Mouse (Mus musculus): ENCODE measurements around the gene Smok3a.
"Not testable (repeated sequence)": the region's sequence is repeated elsewhere in the genome, so short reads cannot be mapped to it uniquely, and the experiment has no call there.

Gene Smok3a

DNA sequence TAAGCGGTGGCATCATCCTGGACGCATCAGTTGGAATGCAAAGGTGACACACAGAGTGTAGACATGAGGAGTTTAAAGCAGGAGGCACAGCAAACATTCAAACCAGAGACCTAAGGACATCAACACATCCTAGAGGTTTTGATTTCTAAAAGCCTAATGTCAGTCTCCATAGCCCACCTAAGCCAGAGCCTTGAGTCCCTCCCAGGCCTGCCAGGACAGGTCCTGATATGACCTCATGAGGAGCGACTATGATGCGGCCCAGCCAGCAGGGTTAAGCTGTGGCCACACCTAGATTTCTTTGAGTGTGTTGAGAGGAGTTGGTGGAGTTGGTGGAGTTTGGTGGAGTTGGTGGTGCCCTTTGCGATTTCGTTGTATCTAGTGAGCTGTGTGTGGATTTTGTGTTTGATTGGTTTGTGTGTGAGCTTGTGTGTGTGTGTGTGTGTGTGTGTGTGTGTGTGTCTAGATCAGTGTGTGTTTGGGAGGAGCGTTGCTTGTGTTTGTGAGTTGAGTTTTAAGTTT, at the start of gene Smok3a, which contains the start of gene Smok3b:
TSS of gene Smok3a (plus strand) at position 301 of the 519 bp plus-strand sequence.
TSS of gene Smok3b (plus strand) at position 469 of the 519 bp plus-strand sequence.
- not testable (repeated sequence) for DNase-seq (ENCODE audit: low spot score)

DNA sequence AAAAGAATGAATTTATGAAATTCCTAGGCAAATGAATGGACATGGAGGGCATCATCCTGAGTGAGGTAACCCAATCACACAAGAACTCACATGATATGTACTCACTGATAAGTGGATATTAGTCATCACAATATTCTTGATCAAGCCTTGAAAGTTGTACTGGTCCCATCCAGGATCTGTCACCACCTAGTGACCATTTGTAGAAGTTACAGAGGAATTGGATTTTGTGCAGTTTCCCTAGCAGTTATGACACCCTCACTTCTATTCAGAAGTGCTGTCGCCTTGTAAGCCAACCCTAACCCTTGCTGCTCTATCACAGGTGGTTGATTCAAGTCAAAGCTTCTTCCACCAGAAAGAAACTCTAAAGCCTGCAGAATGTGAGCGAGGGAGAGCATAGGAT, 47.9 kb upstream of the Smok3a start:
- no peak for DNase-seq (ENCODE audit: low spot score)

- no peak for DNase-seq (ENCODE audit: low spot score)
These were observed 47.3 kb upstream of the Smok3a start for GRCm38 (mm10) chr5:137973738-137974137.

GRCm38 (mm10) chr5:137974724-137975123, 46.3 kb upstream of the Smok3a start:
- DNase-seq (ENCODE audit: low spot score) = no peak

DNA sequence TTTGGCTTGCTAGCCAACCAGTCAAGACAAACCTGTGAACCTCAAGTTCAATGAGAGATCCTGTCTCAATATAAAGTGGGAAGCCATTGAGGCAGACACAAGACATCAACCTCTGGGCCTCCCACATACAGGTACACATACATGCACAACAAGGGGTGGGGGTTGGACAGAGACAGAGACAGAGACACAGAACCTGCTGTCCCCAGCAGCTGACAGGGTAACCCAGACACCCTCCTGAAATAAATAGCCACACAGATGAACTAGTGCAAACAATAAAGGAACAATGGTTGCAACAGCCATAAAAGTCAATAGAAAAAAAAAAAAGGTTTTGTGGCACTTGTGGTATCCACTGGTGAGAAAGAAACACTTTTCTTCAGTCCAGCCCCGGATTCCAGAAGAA, 45.6 kb upstream of the Smok3a start:
- no peak for DNase-seq (ENCODE audit: low spot score)

- no peak for DNase-seq (ENCODE audit: low spot score)
These were observed 43.8 kb upstream of the Smok3a start for GRCm38 (mm10) chr5:137977291-137977690.

- no peak for DNase-seq (ENCODE audit: low spot score)
These were observed 42.0 kb upstream of the Smok3a start for GRCm38 (mm10) chr5:137979081-137979480.

GRCm38 (mm10) chr5:137981300-137981699, 39.8 kb upstream of the Smok3a start, which contains the start of gene Azgp1:
Gene Azgp1, plus strand, starts transcription at chr5:137981520.
- DNase-seq (ENCODE audit: low spot score) = no peak

- DNase-seq (ENCODE audit: low spot score) = no peak
These were observed 34.7 kb upstream of the Smok3a start for GRCm38 (mm10) chr5:137986351-137986750.

DNA sequence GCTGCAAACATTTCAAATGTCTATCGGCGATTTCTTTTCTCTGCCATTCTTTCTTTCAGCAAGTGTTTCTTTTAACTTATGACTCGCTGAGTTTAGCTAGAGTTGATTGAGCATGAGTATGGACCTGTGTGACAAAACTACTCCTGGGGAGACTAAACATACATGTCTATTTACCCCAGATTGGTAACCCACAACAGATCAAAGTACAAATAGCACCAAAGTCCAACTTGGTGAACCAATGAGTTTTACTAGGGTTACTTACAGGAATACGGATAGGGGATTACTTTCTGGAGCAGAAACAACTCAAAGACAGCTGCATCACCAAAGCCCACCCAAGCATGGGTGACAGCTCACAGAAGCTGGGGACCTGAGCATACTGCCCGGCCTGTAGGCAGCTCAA, 11.6 kb upstream of the Smok3a start:
- DNase-seq (ENCODE audit: low spot score) = no peak

DNA sequence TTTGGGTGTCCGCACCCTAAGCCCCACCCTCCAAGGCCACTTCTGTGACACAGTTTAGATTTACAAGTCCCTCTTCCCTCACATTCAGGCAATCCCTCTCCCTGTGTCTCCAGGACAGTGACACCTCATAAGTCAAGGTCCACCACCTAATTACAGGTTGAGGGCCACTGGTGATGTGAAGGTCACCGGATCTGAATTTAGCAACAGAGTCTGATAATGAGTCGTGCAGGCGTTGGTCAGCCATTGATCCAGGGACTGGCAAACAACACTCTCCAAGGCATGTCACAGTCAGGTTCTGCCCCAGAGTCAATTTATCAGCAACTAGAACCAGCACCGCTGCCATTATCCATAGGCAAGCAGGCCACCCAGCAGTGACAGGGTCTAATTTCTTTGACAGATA, 8.7 kb upstream of the Smok3a start:
- DNase-seq (ENCODE audit: low spot score) = no peak

GRCm38 (mm10) chr5:138016530-138016929, 4.5 kb upstream of the Smok3a start:
- no peak for DNase-seq (ENCODE audit: low spot score)

- no peak for DNase-seq (ENCODE audit: low spot score)
These were observed 4.1 kb upstream of the Smok3a start for GRCm38 (mm10) chr5:138016997-138017396.

- DNase-seq (ENCODE audit: low spot score) = not testable (repeated sequence)
These were observed 1.5 kb upstream of the Smok3a start for GRCm38 (mm10) chr5:138019577-138019976.

DNA sequence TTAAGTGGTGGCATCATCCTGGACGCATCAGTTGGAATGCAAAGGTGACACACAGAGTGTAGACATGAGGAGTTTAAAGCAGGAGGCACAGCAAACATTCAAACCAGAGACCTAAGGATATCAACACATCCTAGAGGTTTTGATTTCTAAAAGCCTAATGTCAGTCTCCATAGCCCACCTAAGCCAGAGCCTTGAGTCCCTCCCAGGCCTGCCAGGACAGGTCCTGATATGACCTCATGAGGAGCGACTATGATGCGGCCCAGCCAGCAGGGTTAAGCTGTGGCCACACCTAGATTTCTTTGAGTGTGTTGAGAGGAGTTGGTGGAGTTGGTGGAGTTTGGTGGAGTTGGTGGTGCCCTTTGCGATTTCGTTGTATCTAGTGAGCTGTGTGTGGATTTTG, 31.8 kb downstream of the Smok3a start, which contains the start of gene Smok3c:
TSS of gene Smok3c (plus strand) at position 301 of the 400 bp plus-strand sequence.
- not testable (repeated sequence) for DNase-seq (ENCODE audit: low spot score)

GRCm38 (mm10) chr5:138073803-138074202, 52.7 kb downstream of the Smok3a start:
- DNase-seq (ENCODE audit: low spot score) = no peak

DNA sequence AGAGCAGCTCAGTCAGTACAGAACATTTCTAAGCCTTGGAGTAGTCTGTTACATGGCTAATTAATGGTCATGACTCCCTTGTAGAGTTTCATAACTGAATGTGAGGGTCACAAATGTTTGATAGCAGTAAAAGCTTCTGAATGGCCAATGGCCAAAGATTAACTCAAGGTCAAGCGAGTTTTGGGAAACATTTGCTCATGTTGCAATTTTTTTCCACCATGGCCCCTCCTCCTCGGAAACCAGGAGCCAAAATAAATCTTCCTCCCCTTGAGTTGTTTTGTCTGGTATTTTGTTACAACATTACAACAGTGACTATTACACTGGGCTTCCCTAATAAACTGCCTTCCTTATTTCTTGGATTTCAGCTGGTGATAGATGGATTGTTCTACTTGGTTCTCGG, 54.6 kb downstream of the Smok3a start:
- no peak for DNase-seq (ENCODE audit: low spot score)

DNA sequence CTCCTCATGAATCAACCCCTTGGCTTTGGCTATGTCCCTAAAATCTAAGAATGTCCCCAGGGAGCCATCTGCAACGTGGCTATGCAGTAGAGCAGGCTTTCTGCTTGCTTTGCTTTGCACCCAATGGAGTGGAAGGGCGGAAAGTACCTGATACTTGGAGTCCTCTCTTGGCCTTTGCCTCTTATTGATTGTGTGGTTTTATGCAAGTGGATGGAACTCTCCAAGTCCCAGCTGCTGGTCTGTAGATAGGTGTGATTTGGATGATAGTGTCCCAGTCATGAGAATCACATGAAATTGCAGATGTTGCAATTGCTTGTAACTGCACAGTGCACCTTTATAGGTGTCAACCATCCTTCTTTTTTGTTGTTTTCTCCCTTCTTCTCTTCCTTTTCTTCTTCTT, 55.1 kb downstream of the Smok3a start:
- no peak for DNase-seq (ENCODE audit: low spot score)

DNA sequence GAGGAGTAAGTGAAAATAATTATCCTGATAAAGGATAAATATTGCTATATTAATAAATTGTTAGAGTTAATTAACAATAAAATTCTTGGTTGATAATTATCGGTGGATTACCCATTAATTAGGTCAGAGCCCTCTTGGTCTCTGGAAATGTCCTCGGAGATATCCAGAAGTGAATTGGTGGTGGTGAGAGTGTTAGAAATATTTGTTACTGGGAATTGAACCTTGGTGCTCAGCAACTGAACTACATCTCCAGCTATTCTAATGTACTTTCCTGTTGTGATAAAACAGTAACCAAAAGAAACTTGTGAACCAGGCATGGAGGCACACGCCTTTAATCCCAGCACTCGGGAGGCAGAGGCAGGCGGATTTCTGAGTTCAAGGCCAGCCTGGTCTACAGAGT, 59.4 kb downstream of the Smok3a start:
- DNase-seq (ENCODE audit: low spot score) = no peak

DNA sequence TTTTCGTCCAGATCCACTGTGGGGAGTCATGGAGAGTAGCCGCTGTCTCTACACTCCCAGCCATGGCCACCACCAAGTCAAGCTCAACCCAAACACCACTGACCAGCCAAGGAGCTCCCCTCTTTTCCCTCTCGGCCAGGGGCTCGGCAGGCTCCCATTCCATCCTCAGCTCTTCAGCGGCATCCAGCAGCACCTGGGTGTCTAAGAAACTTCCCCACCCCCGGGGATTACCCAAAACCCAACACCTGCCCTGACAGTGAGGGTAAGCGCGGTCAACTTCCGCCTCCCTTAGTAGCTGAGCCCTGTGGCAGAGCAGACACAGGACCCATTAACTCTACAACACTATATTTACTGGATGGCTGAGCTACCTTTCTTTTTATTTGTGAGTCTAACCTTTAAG, 60.4 kb downstream of the Smok3a start:
- no peak for DNase-seq (ENCODE audit: low spot score)

GRCm38 (mm10) chr5:138083318-138083900, 62.3 kb downstream of the Smok3a start:
- DNase-seq (ENCODE audit: low spot score) = no peak

- DNase-seq (ENCODE audit: low spot score) = no peak
These were observed 62.9 kb downstream of the Smok3a start for GRCm38 (mm10) chr5:138083936-138084335.
